In the genomic region with DNA sequence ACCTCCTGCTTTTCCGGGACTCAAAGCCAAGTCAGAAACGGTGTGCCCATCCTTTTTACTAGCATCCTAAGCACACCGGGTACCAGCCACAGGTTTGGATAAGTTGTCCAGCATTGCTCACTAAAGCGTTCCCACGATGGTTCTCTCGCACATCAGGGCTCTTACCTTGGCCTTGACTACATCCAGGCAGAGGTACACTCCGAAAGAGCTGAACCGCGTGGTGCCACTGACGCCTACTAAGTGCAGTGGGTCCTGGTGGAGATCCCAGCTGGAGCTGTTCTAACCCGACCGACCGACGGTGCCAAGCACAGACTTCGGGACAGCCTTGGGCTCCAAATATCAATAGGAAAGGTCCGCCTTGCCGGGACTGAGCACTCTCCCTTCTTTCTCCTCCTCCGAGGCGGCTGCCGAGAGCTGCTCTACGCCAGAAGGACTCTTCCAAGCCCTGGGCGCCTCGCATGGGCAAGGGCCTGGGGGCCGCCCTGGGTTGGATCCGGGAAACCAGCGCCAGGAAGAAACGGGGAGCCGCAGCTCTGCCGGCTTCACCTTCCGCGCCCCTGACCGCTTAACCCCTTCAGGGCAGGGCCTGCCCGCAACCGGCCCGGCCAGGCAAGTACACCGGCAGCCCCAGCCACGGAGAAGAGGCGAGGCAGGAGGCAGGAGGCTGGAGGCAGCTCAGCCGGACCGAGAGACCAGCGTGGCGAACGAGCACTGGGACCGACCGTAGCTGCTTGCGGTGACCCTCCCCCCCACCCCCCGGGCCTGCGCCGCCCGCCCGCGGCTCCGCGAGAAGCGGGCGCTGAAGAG, we compare ENCODE assay signal across 8 mouse cellular contexts. TPM values are rescaled to one million over a fixed set of nuclear protein-coding genes. Genes with fewer than 3 reads are reported as not detected.
DNase-seq lines count a peak whose midpoint lies in the region; ATAC-seq lines count a peak whose summit lies in the region.

No protein-coding gene starts in this region.

- no peaks in the 10 kb centered on the region for H3K36me3 ChIP-seq in liver, embryonic 13.5 days

- no peak overlapping the region for H3K27ac ChIP-seq in liver, embryonic 13.5 days

- peaks cover 48% of the 10 kb centered on the region for H3K27me3 ChIP-seq in liver, embryonic 13.5 days

- ATAC-seq in liver, embryonic 13.5 days (ENCODE audit: low read depth) = peak; percentile 6; the same call in 1 of the 2 replicates

- 1% methylated on average over 49 of the region's 56 CpGs for WGBS in liver, embryonic 13.5 days (ENCODE audit: insufficient replicate concordance)

- peak overlapping the region; percentile 84 for H3K4me2 ChIP-seq in liver, embryonic 13.5 days

- peak; percentile 24 to 44 for DNase-seq in left cerebral cortex, adult 18-20 months (ENCODE audit: low spot score in 2 of 2)
- DNase-seq in left cerebral cortex, adult 11 months (ENCODE audit: low spot score) = no peak
- peak; percentile 66 for DNase-seq in embryo, embryonic 11 days
- DNase-seq in heart, adult 18-20 months = peak; percentile 50 to 65
- DNase-seq in kidney, adult 18-20 months = peak; percentile 62
- DNase-seq in liver, embryonic 13.5 days = no peak
- DNase-seq in neural tube, embryonic 10.5 days (ENCODE audit: extremely low spot score, low spot score) = peak; percentile 81
- DNase-seq in thymus, postnatal 0 days (ENCODE audit: low spot score) = peak; percentile 24

- H3K9ac ChIP-seq in liver, embryonic 13.5 days = peak overlapping the region; percentile 71

- peaks cover 16% of the 10 kb centered on the region for H3K4me1 ChIP-seq in liver, embryonic 13.5 days (replicated peaks)

- no peaks in the 10 kb centered on the region for H3K9me3 ChIP-seq in liver, embryonic 13.5 days (replicated peaks)

- H3K4me3 ChIP-seq in liver, embryonic 13.5 days (replicated peaks) = peak overlapping the region; percentile 70

RNA-seq across cellular contexts. Expression of a gene that starts 0.8 kb away (rescaled TPM):
- total RNA-seq in left cerebral cortex, adult 18-20 months (2021) = 100 to 1,000 TPM; 124 to 138 TPM
- total RNA-seq in heart, adult 18-20 months (2021) = 10 to 100 TPM; 40.0 to 41.8 TPM
- 0.67 and 0.75 TPM in 2 replicates for polyA plus RNA-seq in liver, embryonic 13.5 days (2015; fragmentation: Nextera tagmentation; extraction: Ambion mirVana)
- polyA plus RNA-seq in thymus, postnatal 0 days (2015; fragmentation: Nextera tagmentation; extraction: Ambion mirVana) = 1.6 and 1.7 TPM in 2 replicates

Comparison
In these comparisons a context has a peak if more than half of its experiments do, and no peak if none do; other contexts are left out.
1. DNase-seq: peak in left cerebral cortex, adult 18-20 months (2 of 2), embryo, embryonic 11 days (single experiment), heart, adult 18-20 months (2 of 2), kidney, adult 18-20 months (single experiment), neural tube, embryonic 10.5 days (single experiment) and thymus, postnatal 0 days (single experiment); none in left cerebral cortex, adult 11 months (single experiment) and liver, embryonic 13.5 days (single experiment).